Mouse (Mus musculus): Measurements from ENCODE around the gene Nop10. TPM values are rescaled to one million over a fixed set of nuclear protein-coding genes. Genes with fewer than 3 reads are reported as not detected.

Nop10 gene
- polyA plus RNA-seq, 1 experiment from 2014 or later = 137 TPM

DNA sequence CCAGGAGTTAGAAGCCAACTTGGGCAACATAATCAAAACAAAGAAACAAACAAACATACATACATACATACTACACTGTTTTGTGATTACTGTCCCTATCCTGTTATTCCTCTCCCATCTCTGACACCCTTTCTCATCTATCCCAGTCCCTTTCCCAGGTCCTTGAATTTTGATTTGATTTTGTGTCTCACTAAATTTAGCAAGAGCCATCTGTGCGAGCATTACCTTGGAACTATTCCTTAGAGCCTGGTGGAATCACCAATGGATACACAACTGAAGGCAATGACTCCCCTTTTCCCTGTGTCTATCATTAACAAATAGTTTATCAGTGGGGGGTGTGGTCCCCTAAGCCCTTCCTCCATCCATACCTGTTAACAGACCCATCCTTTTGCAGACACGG, 31.1 kb downstream of the Nop10 start:
- no peak overlapping the region for H3K4me3 ChIP-seq
- H3K4me1 ChIP-seq = no peaks in the 10 kb centered on the region
- H3K36me3 ChIP-seq = no peaks in the 10 kb centered on the region
- no peak overlapping the region for H3K4me2 ChIP-seq (replicated peaks)
- no peaks in the 10 kb centered on the region for H3K27me3 ChIP-seq
- no peak for ATAC-seq (ENCODE audit: low FRiP score, low read depth)
- WGBS = 94% methylated on average over 2 of the region's 2 CpGs
- H3K27ac ChIP-seq (replicated peaks) = no peak overlapping the region
- no peaks in the 10 kb centered on the region for H3K9me3 ChIP-seq
- no peak overlapping the region for H3K9ac ChIP-seq (replicated peaks)

DNA sequence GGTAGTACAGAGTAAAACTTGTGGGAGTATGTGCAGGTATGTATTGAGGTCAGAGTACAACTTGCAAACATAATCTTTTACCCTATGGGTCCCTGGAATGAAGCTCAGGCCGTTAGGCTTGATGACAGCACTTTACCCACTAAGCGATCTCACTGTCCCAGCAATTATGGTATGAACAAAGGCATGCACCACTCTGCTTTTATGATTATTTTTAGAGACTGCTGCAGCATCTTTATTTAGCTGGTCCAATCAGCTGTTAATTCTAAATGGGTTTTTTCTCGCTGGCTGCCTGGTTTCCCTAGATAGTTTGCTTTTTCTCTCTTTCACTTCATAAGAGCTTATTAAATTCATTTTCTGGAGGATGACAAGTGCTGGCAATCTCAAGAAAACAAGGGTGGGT, 34.5 kb downstream of the Nop10 start:
- H3K9me3 ChIP-seq = no peaks in the 10 kb centered on the region
- H3K27ac ChIP-seq (replicated peaks) = no peak overlapping the region
- WGBS = 91% methylated on average over 3 of the region's 3 CpGs
- no peak for ATAC-seq (ENCODE audit: low FRiP score, low read depth)
- no peak overlapping the region for H3K9ac ChIP-seq (replicated peaks)
- H3K36me3 ChIP-seq = no peaks in the 10 kb centered on the region
- H3K4me3 ChIP-seq = no peak overlapping the region
- no peak overlapping the region for H3K4me2 ChIP-seq (replicated peaks)
- no peaks in the 10 kb centered on the region for H3K4me1 ChIP-seq
- H3K27me3 ChIP-seq = no peaks in the 10 kb centered on the region

DNA sequence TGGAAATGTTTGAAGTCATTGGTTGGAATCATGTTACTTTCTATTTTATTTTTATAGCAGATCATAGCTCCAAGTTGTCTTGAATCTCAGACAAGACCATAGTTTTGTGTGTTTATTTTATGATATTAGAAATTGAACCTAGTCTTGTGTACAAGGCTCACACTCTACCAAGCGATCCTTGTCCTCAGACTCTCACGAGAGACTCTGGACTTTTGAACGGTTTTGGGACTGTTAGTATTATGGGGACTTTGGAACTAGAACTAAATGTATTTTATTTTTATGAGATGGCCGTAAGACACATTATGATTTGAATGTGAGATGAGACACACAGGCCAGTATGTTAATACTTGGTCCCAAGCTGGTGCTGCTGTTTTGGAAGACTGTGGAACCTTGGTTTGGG, 36.5 kb downstream of the Nop10 start:
- Histone ChIP-seq H3K4me3 (no peak overlapping the region), H3K27ac (replicated peaks) (no peak overlapping the region), H3K9ac (replicated peaks) (no peak overlapping the region), H3K27me3 (no peaks in the 10 kb centered on the region), H3K9me3 (no peaks in the 10 kb centered on the region), H3K4me1 (no peaks in the 10 kb centered on the region), H3K4me2 (replicated peaks) (no peak overlapping the region), H3K36me3 (no peaks in the 10 kb centered on the region)
- 94% methylated on average over 4 of the region's 4 CpGs for WGBS
- no peak for ATAC-seq (ENCODE audit: low FRiP score, low read depth)

DNA sequence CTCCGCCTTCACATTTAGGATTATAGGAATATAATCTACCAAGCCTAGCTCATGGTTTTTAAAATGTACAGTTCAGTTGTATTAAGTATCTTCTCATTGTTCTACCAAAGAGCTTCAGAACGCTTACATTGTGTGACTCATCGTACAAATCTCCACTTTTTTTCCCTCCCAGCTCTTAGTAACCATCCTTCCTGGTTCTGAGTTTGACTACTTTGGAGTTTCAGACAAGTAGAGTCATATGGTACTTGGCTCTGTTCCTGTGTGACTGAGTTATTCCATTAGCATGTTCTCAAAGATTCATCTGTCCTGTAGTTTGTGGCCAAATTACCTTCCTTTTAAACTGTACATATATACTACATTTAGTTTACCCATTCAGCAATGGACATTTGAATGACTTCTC, 46.9 kb downstream of the Nop10 start:
- Histone ChIP-seq H3K4me1 (no peaks in the 10 kb centered on the region), H3K4me2 (replicated peaks) (no peak overlapping the region), H3K9me3 (no peaks in the 10 kb centered on the region), H3K36me3 (no peaks in the 10 kb centered on the region), H3K27me3 (no peaks in the 10 kb centered on the region), H3K9ac (replicated peaks) (no peak overlapping the region), H3K27ac (replicated peaks) (no peak overlapping the region), H3K4me3 (no peak overlapping the region)
- WGBS = 89% methylated on average over 3 of the region's 3 CpGs
- no peak for ATAC-seq (ENCODE audit: low FRiP score, low read depth)

DNA sequence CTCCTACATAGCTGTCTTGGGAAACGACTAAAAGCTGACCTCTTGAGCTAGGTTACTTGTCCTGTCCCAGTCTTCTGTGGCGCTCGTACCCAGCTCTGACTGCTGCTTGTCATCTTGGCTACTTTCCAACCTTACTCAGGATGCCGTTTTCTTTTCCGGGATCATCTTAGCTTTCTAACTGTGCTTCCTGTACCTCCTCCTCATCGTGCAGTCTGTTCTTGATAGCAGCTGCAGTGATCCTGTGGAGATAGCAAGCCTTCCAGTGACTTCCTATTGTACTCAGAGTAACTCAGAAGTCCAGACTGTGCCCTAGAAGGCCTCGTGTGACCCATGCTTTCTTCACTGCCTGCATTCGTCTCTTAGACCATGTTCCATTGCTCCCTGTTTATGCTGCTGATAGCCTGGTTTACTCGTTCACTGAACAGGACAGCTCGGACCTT, 47.5 kb downstream of the Nop10 start:
- no peaks in the 10 kb centered on the region for H3K9me3 ChIP-seq
- ATAC-seq (ENCODE audit: low FRiP score, low read depth) = no peak
- no peak overlapping the region for H3K4me2 ChIP-seq (replicated peaks)
- no peak overlapping the region for H3K9ac ChIP-seq (replicated peaks)
- no peaks in the 10 kb centered on the region for H3K36me3 ChIP-seq
- WGBS = 90% methylated on average over 10 of the region's 10 CpGs
- H3K4me1 ChIP-seq = no peaks in the 10 kb centered on the region
- H3K4me3 ChIP-seq = no peak overlapping the region
- H3K27me3 ChIP-seq = no peaks in the 10 kb centered on the region
- H3K27ac ChIP-seq (replicated peaks) = no peak overlapping the region

Other genes with a start within 250 kb of the Nop10 start
- gene Olfr1310, start 249.2 kb upstream of the Nop10 start, polyA plus RNA-seq (2016; fragmentation: Nextera tagmentation; extraction: Ambion mirVana) = not detected in 2 replicates
- not detected in 2 replicates for gene Olfr1311, start 237.5 kb upstream of the Nop10 start, polyA plus RNA-seq (2016; fragmentation: Nextera tagmentation; extraction: Ambion mirVana)
- not detected in 2 replicates for gene Olfr1312, start 211.7 kb upstream of the Nop10 start, polyA plus RNA-seq (2016; fragmentation: Nextera tagmentation; extraction: Ambion mirVana)
- not detected in 2 replicates for gene Olfr1313, start 184.1 kb upstream of the Nop10 start, polyA plus RNA-seq (2016; fragmentation: Nextera tagmentation; extraction: Ambion mirVana)
- not detected in 2 replicates for gene Olfr1314, start 165.1 kb upstream of the Nop10 start, polyA plus RNA-seq (2016; fragmentation: Nextera tagmentation; extraction: Ambion mirVana)
- gene Olfr1315-ps1, start 146.5 kb upstream of the Nop10 start, polyA plus RNA-seq (2016; fragmentation: Nextera tagmentation; extraction: Ambion mirVana) = not detected in 2 replicates
- gene Olfr1316, start 126.9 kb upstream of the Nop10 start, polyA plus RNA-seq (2016; fragmentation: Nextera tagmentation; extraction: Ambion mirVana) = not detected in 2 replicates
- not detected in 2 replicates for gene Olfr1317, start 121.6 kb upstream of the Nop10 start, polyA plus RNA-seq (2016; fragmentation: Nextera tagmentation; extraction: Ambion mirVana)
- gene Olfr1318, start 107.7 kb upstream of the Nop10 start, polyA plus RNA-seq (2016; fragmentation: Nextera tagmentation; extraction: Ambion mirVana) = not detected in 2 replicates
- 11.9 and 13.1 TPM in 2 replicates for gene Lpcat4, start 22.5 kb upstream of the Nop10 start, polyA plus RNA-seq (2016; fragmentation: Nextera tagmentation; extraction: Ambion mirVana)
- gene Nutm1, start 2.6 kb upstream of the Nop10 start, polyA plus RNA-seq (2016; fragmentation: Nextera tagmentation; extraction: Ambion mirVana) = 0.08 TPM in 1 of 2 replicates, not detected in the other
- gene Slc12a6, start 3.9 kb downstream of the Nop10 start, polyA plus RNA-seq (2016; fragmentation: Nextera tagmentation; extraction: Ambion mirVana) = 18.7 and 19.3 TPM in 2 replicates
- not detected in 2 replicates for gene Gm21985, start 4.4 kb downstream of the Nop10 start, polyA plus RNA-seq (2016; fragmentation: Nextera tagmentation; extraction: Ambion mirVana)
- 112 and 114 TPM in 2 replicates for gene Emc4, start 106.1 kb downstream of the Nop10 start, polyA plus RNA-seq (2016; fragmentation: Nextera tagmentation; extraction: Ambion mirVana)
- gene Katnbl1, start 117.3 kb downstream of the Nop10 start, polyA plus RNA-seq (2016; fragmentation: Nextera tagmentation; extraction: Ambion mirVana) = 43.5 and 44.2 TPM in 2 replicates
- 11.5 and 12.3 TPM in 2 replicates for gene Emc7, start 193.1 kb downstream of the Nop10 start, polyA plus RNA-seq (2016; fragmentation: Nextera tagmentation; extraction: Ambion mirVana)
- gene Chrm5, start 218.8 kb downstream of the Nop10 start, polyA plus RNA-seq (2016; fragmentation: Nextera tagmentation; extraction: Ambion mirVana) = 0.18 TPM in 1 of 2 replicates, not detected in the other
- gene Aven, start 231.0 kb downstream of the Nop10 start, polyA plus RNA-seq (2016; fragmentation: Nextera tagmentation; extraction: Ambion mirVana) = 6.6 and 7.8 TPM in 2 replicates

Data from midbrain, embryonic 12.5 days (tissue).